Mouse (Mus musculus) thymus, postnatal 4 days (tissue): Measurements from ENCODE around the gene Adgrg3.

Source experiments
- DNase-seq: peaks from one replicate; pipeline ENCODE4 v3.0.0; 2021

Adgrg3 gene

DNA sequence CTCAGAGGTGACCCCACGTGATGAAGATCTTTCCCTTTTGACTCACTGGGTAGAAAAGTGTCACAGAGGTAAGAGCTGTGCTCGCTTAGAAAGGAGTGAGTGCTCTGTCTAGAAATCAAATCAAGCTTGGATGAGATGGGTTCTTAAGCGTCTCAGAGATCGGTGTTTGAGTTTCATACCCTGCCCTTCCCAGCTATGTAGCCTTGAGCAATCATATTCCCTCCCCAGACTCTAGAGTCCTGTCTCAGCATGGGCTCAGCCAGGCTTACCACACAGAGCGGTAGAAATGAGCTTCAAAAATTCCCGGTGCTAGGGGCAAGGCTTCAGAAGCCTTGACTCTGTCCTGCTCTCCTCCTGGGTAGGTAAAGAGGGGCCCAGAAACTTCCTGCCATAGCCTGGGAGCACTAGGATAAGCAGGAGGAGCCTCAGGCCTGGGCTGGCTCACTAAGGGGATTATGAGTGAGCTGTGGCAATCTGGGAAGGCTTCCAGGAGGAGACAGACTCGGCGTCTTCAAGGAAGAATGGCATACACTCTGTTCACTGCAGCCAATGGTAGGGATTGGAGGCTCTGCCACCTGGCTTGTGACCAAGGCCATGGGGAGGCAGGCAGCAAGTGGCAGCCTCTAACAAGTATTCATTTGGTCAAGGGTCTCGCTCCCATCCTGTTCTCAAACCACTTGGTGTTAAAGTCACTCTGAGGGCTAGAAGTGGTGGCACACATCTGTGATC lies 24.3 kb upstream of the Adgrg3 start:
- no peak for DNase-seq

DNA sequence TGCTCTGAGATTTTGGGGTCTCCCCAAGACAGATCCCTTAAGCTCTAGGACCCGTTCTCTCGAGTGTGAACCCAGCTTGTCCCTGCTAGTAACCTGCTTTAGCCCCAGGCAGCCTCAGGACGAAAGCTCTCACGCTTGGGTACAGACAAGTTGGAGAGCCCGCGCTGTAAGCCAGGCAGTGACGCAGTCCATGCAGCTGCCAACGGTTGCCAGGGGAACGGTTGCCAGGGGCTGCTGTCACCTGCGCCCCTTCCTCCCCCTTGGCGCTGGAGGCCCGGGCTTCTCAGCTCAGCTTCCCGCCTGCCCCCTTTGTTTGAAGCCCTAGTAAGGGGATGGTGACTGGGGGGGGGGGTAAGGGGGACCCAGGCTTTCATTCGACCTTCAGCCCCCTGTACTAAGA lies 23.5 kb upstream of the Adgrg3 start:
- peak; percentile 94 for DNase-seq

DNA sequence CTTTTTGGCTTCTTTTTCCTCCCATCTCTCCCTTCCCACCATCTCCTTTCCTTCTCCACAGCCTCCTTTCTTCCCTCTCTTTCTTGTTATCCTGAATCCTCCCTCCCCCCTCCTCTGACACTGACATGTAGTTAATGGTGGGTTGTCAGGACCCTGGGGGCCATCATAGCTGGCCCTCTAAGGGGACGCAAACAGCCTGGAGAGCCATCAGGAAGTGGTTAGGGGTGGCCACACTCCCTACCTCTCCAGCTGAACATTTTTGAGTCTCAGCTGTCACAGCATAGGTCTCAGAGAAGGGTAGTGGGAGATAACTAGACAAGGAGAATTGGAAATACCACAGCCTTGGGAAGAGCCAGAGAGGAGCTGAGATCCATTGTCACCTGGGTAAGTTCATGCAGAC lies 23.0 kb upstream of the Adgrg3 start:
- DNase-seq, result no peak

DNA sequence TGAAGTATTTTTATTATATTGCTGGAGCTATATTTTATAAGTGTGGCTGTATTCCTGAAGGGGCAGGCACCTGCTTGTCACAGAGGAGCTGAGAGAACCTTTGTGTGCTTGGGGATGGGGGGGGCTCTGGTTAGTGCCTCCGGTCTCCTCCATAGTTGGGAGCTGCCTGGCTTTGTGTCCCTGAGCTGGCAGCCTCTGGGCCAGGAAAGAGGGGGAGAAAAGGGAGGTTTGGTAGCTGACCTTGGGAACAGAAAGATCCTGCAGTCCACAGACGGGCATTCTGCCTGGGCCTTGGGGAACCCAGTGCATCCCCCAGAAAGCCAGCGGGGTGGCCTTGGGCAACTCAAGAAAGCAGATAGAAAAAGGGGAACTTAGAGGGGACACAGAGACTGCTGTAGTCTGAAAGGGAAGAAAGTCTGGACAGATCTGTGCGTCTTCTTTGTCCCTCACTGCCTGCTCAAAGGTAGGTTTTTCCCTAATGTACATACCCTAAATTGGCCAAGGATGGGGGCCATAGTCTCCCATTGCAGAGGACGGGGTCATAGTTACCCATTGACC lies 22.1 kb upstream of the Adgrg3 start:
- no peak for DNase-seq

DNA sequence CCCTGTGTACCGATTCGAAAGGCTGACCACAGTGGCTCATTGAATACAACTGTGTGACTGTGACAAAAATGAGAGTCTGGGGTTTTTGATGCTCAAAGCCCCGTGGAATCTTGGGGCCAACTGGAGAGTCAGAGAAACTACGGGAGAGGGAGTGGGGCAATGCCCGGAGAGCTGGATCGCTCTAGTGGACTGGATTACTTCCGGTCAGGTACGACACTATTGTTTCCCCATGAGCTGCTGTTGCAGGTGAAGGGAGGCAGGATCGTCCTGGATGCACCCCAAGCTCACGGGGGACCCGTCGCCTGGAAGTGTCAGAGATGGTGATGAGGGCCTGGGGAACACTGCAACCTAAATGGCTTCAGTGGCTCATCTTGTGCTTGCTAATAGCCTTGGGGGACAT lies 21.5 kb upstream of the Adgrg3 start:
- no peak for DNase-seq

DNA sequence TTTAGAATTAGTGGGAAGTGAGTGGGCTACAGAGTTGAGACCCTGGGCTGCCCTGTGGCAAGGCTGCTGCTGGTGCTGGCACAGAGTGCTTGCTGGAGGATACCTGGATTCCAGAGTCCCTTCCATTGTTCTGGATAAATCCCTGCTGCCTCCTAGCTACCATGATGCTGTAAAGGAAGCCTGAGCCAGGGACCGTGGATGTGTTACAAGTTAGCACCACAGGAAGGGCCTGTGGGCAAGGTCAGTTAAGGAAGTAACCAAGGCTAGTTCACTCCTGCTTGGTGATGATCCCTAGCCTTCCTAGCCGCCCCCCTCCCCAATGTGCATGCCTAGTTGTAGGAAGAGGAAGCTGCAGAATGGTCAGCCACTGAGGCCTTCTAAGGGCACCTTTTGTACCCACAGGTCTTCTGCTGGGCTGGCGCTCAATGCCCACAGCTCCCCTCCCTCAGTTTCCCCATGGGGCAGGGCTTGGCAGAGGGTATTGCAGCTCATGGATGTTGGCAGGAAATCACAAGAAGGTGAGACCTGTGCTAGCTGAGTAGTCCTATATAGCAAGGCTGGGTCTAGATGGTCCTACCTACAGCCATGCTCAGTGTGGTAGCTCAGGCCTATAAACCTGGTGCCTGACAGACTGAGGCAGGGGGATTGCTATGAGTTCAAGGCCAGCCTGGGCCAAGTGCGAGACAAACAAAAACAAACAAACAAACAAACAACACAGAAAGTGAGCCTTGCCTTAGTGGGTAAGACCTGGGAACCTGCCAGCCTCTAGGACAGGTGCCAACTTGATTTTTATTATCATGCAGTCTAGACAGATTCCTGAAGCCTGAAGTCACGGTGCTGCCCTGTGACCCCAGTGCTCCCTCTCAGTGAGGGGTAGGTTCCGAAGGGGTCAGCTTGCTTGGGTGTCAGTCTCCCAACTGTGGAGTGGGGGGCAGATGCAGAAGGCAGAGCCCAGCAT lies 20.3 kb upstream of the Adgrg3 start:
- no peak for DNase-seq

DNA sequence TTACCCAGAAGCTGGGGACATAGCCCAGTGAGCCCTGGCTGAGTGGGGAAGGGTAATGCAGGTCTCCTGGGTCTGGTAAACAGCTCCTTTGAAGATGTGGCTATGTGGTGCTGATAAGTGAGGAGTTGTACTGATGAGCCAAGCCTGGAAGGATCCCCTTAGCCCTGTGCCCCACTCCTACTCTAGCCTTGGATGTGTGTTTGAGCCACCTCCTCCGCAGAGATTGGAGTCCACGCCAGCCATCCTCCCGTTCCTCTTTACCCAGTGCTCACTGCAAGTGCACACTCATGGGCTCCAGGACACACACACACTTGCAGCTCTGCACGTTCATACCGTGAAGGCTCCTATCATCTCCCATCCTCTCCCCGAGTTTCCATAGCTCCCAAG lies 19.6 kb upstream of the Adgrg3 start:
- DNase-seq, result no peak

DNA sequence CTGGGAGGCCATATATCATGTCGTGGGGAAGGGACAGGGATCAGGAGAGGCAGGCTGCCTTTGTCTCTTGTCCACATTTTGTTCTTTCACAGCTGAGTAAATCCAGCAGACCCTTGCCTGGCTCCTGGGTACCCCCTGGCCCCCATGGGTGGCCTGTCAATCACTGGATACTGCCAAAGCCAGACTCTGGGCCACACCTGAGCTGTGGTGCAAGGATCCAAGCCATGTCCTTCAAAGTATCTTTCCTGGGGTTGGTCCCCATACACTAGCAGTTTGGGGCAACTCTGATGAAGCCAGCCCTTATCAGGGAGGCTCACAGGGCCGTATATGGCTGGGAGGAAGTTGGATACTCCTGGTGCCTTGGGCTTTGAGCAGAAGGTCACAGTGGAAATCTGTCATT lies 19.1 kb upstream of the Adgrg3 start:
- DNase-seq, result no peak

DNA sequence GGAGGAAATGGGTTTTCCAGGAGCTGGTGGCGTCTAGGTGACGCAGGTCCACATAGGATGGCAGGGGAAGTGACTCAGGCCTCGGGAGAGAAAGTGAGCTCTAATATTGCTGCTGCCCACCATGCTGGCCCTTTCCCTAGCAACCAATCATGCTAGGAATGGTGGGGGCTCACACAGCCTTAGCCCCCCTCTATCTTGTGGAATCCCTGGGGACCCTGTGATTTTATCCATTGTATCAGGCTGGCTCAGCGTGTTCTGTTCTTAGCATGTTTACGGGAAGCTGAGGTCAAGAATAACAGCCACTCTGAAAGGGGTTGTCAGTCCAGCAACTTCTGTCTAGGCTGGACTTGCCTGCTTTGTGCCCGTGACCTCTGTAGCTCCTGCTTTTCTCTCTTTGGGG lies 18.5 kb upstream of the Adgrg3 start:
- DNase-seq, result no peak

DNA sequence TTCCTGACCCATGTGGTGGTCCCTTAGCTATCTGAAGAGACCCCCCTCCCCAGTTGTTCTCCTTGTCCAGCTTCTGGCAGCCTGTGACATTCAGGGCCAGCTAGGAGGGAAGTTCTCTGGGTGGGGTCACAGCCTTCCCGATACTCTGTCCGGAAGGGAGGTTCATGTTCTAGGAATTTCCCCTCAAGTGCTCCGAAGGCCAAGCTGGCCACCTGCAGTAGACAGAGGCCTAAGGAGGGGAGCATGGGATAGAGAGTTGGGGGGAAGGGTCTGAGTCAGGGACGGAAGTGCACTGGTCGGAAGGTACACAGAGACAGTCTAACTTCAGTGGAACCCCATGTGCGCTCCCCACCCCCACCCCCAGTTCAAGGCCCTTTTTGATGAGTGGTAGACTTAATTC lies 17.5 kb upstream of the Adgrg3 start:
- no peak for DNase-seq

DNA sequence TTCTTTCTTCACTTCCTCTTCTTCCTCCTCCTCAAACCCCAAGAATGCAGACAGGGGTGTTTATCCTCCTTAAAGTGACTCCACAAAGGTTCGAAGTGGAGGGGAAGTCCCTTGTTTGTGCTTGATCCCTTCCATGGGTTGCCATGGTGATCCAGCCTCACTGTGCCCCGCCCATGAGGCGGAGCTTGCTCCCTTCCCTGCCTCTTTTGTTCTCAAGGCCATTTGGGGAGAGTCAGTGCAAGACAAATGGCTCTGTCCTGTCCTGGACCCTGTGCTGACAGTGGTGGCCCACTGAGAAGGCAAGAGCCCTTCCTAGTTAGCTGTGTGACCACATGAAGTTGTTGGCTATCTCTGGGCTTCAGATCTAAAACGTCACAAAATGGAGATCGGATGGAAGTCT lies 16.8 kb upstream of the Adgrg3 start:
- peak; percentile 72 for DNase-seq

DNA sequence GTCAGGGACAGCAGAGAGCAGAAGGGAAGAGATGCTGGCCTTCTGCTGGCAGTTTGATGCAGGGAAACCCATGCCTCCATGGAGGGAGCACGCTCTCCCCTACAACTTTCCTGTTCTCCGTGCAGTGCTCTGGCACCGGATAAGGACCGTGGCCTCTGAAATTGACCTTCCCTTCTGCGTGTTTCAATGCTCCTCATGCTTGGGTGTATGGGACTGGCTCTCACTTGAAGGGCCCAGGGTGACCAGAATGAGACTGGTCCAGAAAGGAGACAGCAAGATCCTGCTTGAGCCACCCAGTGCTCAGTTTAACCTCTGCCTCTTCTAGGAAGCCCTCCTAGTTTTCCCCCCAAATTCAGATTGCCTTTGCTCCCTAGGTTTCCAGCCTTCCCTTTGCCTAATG lies 16.3 kb upstream of the Adgrg3 start:
- no peak for DNase-seq

DNA sequence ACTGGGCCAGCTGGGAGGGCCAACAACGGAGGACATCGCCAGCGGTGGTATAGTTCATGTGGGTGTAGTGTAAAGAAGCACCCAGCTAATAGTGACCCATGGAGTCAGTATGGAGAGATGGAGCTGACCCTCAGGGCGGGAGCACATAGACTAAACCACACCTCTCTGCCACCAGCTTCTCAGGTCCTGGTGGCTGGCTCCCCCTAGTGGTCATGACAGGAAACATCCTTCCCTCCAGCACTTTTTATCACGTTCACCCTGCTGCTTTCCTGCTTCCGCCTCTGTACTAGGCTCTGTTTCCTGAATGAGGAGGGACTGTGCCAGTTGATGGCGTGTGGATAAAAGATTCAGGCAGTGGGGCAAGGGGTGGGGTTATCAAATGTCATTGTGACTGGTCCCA lies 15.8 kb upstream of the Adgrg3 start:
- DNase-seq, result peak; percentile 81

DNA sequence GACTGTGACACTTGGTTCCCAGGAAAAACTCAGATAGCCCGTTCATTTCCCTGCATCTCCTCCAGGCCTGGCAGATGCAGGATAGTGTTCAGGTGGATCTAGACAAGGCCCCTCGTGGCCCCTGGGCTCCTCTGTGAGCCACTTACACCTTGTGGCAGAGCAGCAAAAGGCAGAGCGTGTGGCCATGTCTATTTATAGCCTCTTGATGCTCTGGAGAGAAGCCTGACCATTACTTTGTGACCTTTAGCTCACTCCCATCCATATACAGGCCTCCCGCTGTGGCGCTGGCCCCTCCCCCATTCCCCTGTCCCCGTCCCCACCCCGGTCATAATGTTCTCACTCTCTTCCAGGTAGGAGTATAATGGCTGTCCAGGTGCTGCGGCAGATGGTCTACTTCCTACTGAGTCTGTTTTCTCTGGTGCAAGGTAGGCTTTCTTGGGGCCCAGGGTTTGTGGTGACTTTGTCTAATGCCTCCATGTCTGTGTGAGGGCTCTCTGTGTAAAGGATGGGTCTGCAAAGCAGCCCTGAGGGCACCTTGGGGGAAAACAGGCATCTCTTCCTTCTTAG lies 15.3 kb upstream of the Adgrg3 start:
- no peak for DNase-seq

DNA sequence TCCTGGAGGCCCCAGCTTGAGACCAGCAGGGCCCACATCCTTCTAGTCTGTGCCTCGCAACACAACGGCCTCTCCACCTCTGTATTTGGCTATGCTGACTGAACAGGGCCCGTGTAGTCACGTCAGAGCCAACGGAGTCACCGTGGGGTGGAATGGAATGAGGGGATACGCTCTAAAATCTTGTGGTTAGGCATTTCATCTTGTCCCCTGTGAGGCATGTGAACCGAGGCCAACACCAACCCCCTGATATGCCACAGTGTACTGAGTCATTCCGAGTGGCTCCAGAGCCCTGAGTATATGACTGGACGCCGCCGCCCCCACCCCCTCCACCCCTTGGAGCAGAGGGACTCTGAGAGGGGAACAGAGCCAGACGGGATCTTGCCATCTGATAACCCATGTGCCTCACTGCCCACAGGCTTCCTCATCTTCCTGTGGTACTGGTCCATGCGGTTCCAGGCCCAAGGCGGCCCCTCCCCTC lies 5.0 kb upstream of the Adgrg3 start:
- DNase-seq, result no peak

DNA sequence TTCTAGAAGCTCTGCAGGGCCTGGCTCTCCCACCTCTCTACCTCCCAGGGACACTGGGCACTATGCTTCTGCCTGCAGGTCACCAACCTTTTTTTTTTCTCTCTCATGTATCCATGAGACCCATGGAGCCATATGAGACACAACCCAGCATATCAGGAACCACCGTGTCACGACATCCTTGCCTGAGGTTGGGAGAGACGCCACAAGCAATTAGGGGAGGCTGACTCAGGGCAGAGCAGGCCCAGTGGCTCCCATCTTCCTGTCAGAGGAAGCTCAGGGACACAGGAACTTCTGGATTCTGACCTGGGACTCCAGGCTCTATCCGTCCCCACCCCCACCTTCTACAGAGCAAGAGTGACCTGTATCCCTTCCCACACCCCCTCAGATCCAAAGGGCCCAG lies 1.6 kb upstream of the Adgrg3 start:
- no peak for DNase-seq

DNA sequence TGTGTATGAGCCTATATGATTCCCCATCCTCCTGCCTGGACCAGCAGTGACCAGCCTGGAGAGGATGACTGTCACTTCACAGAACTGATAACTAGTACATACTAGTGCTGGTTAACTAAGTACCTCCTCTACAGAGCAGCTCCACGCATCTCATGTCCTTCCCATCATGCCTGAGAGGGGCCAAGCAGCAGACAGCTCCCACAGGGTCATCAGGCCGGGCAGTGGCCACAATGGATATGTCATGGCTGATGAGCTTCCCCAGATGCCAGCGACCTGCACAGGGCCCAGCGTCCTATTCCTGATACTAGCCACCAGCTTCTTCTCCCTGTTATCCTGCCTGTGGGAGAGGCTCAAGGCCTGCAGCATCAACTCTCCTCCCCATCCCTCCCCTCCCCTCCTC lies 808 bp upstream of the Adgrg3 start:
- no peak for DNase-seq

DNA sequence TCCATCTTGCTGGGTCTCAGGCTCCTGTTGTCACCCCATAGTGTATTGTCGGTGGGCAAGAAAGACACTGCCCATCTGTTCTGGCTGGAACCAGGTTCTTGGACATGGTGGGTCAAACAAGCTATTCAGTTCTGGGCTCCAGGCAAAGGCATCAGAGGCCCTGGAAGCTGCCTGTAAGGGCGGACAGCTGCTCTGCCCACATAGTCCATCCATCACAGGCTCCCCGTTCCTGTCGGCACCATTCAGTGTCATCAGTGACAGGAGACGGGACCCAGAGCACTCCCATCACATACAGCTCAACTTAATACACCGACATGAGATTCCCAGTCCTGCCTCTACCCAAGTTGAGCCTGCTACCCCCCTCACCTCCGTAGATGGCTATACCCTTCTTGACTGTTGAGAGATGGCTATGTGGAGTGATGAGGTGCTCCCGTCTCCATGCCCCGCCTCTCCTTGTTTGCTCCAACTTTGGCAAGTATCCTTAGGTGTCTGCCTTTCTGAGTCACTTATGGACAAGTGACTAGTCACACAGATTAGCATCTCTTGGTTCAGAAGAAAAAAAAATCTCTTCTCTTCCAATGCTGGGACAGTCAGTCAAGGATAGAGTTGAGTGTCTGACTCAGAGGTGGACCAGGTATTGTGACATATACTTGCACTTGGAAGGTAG lies 610 bp downstream of the Adgrg3 start:
- no peak for DNase-seq

DNA sequence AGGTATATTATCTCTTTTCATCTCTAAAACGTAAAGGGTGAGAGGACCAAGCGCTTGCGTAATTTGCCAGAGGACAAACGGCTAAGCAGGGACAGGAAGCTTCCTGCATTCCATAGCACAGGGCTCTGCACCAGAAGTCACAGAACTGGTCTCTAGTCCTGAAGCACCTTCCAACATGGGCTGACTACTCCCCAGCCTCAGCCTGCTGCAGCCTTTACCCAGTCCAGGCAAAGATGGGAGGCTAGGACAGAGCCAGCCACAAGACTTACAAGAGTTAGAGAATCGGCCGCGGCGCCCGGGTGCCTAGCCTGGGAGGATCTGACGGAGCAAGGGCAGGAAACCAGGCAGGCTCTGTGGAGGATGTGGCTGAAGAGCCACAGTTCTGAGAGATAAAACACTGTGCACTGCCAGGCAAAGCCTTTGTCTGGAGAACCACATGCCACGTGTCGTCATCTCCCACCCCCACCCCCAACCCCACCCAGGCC lies 2.8 kb downstream of the Adgrg3 start:
- peak; percentile 77 for DNase-seq

DNA sequence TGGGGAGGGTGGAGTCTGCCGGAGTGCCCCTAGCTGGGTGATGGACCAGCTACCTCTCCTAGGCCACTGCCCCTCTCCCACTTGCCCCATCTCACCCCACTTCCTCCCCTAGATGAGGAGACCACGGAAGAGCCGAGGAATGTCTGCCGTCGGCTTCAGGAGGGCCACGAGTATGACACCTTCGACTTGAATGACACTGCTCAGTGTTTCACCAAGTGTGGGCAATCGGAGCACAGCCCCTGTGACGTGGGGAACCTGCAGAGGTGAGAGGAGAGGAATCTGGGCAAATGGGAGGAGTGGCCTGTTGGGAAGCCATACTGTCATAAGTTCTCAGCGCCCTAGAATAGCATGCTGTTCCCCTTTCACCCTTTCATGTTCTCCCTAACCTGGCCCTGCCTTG lies 3.3 kb downstream of the Adgrg3 start:
- DNase-seq, result peak; percentile 25

DNA sequence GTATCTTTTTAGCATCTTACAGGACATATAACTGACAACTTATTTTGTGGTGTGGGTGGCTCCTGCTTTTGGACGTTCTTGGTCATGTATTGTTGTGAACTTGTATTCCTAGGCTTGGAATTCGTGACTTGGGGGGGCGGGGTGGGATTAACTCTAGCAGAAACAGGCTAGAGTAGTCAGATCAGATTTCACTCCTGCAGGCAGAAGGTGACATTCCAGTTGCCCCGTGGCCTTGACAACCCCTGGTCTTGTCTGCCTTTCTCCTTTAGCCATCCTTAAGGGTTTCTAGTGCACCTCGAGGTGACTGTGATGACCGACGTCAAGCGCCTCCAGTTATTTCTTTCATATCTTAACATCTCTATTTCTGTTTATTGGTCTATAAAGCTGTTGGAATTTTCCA lies 5.7 kb downstream of the Adgrg3 start:
- no peak for DNase-seq

DNA sequence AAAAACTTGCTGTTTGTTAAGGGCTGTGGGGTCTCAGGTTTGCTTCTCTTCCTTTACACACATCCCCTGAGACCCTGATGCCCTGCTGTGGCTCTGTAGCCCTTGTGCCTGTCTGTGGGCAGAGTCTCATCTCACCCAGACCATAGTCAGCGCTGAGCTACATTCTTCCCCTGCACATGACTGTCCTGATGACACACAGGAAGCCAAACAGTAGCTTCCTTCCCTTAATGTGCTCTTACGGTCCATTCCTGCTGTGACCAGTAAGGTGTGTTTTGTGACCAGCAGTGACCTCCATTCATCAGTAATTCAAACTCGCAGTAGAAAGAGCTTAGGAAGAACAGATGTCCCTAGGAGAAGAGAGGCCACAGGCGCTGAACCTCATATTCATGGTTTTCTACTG lies 6.9 kb downstream of the Adgrg3 start:
- no peak for DNase-seq

DNA sequence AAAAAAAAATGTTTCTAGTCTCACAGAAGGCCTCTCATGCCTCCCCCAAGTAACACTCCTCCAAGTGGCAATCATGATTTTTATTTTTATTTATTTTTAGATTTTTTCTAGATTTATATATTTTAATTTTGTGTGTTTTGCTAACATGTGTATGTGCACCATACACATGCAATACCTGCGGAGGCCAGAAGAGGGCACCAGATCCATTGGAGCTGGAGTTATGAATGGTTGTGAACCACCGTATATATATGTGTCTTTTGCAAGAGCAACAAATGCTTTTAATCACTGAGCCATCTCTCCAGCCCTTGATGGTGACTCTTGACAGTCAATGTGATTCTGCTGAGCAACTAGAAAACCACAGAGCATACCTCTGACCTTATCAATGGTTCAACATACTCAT lies 7.9 kb downstream of the Adgrg3 start:
- DNase-seq, result peak; percentile 77
